Mouse (Mus musculus): Measurements from ENCODE around the gene Tas2r137.

- TF ChIP-seq SRF (IDR thresholded peaks at IDR 0.05; ENCODE audit: control insufficient read depth, insufficient read length, low read depth) (no peak), POLR2A (IDR thresholded peaks at IDR 0.05; ENCODE audit: insufficient read length, low read depth) (no peak), MYOG (IDR thresholded peaks at IDR 0.05; ENCODE audit: control insufficient read depth in 1 of 3, insufficient read depth in 1 of 3, insufficient read length in 2 of 3, low read depth in 2 of 3) (no peak), E2F4 (IDR thresholded peaks at IDR 0.05; ENCODE audit: insufficient read depth) (no peak), USF1 (IDR thresholded peaks at IDR 0.05; ENCODE audit: low read depth) (no peak), MAX (IDR thresholded peaks at IDR 0.05; ENCODE audit: low read depth) (no peak), POLR2AphosphoS2 (IDR thresholded peaks at IDR 0.05; ENCODE audit: insufficient read length, low read depth) (no peak), CEBPB (IDR thresholded peaks at IDR 0.05; ENCODE audit: insufficient read depth, poor library complexity, severe bottlenecking) (no peak), TCF12 (IDR thresholded peaks at IDR 0.05; ENCODE audit: insufficient read depth, poor library complexity, severe bottlenecking) (no peak), MYOD1 (IDR thresholded peaks at IDR 0.05; ENCODE audit: control insufficient read depth in 1 of 3, insufficient read length in 2 of 3, low read depth in 2 of 3) (no peak)
These were observed 42.4 kb upstream of the Tas2r137 start for GRCm38 (mm10) chr6:40448626-40449025.
